Mouse (Mus musculus) intestine, embryonic 16.5 days (tissue): Measurements from ENCODE around the gene Gm49354. TPM values are rescaled to one million over a fixed set of nuclear protein-coding genes. Genes with fewer than 3 reads are reported as not detected.
"Not testable (repeated sequence)": the region's sequence is repeated elsewhere in the genome, so short reads cannot be mapped to it uniquely, and the experiment has no call there.

Experiments used
- ATAC-seq: fragments of 200-750 bp; cut with Nextera tagmentation; 2 replicates; pipeline ENCODE4 v1.8.0; 2017; ENCODE audit warnings: moderate TSS enrichment, moderate library complexity
- H3K27ac ChIP-seq: fragments of 300-500 bp; sonication (generic); 2 replicates; pipeline ENCODE4 v1.5.1; 2014; ENCODE audit warnings: mild to moderate bottlenecking, low read length
- H3K27me3 ChIP-seq: fragments of 300-500 bp; sonication (generic); replicated peaks from 2 replicates; pipeline ENCODE4 v1.6.1; 2014; ENCODE audit warnings: low read length, control low read depth, mixed read lengths; ENCODE audit not compliant: control insufficient read depth, insufficient read depth
- H3K36me3 ChIP-seq: fragments of 300-500 bp; sonication (generic); 2 replicates; pipeline ENCODE4 v1.6.1; 2014; ENCODE audit warnings: low read length, control low read depth; ENCODE audit not compliant: control insufficient read depth, insufficient read depth
- H3K4me1 ChIP-seq: fragments of 300-500 bp; sonication (generic); 2 replicates; pipeline ENCODE4 v1.6.1; 2014; ENCODE audit warnings: low read length, control low read depth, mixed read lengths; ENCODE audit not compliant: control insufficient read depth, insufficient read depth
- H3K4me2 ChIP-seq: fragments of 300-500 bp; sonication (generic); 2 replicates; pipeline ENCODE4 v1.6.1; 2014; ENCODE audit warnings: low read depth, low read length, control low read depth
- H3K4me3 ChIP-seq: fragments of 300-500 bp; sonication (generic); 2 replicates; pipeline ENCODE4 v1.5.1; 2014; ENCODE audit warnings: mild to moderate bottlenecking, low read length
- H3K9ac ChIP-seq: fragments of 300-500 bp; sonication (generic); 2 replicates; pipeline ENCODE4 v1.6.1; 2014; ENCODE audit warnings: low read depth, low read length
- H3K9me3 ChIP-seq: fragments of 300-500 bp; sonication (generic); 2 replicates; pipeline ENCODE4 v1.6.1; 2016; ENCODE audit warnings: low read length, control low read depth; ENCODE audit not compliant: control insufficient read depth
- WGBS: fragments of 180-500 bp; shearing (Covaris S2); extraction: QIAGEN DNeasy Blood & Tissue Kit; methylation state at CpG from one replicate; pipeline ENCODE4 v1.1.7; 2014; 5-methylcytosine and 5-hydroxymethylcytosine counted together
- polyA plus RNA-seq: library from polyadenylated mRNA; unstranded; fragments of >200 nt; fragmentation: Nextera tagmentation; extraction: Ambion mirVana; gene quantifications from 2 replicates; pipeline ENCODE4 v1.2.1, GENCODE M21; 2015

Gene Gm49354
- polyA plus RNA-seq, 1 experiment from 2014 or later: not detected

DNA sequence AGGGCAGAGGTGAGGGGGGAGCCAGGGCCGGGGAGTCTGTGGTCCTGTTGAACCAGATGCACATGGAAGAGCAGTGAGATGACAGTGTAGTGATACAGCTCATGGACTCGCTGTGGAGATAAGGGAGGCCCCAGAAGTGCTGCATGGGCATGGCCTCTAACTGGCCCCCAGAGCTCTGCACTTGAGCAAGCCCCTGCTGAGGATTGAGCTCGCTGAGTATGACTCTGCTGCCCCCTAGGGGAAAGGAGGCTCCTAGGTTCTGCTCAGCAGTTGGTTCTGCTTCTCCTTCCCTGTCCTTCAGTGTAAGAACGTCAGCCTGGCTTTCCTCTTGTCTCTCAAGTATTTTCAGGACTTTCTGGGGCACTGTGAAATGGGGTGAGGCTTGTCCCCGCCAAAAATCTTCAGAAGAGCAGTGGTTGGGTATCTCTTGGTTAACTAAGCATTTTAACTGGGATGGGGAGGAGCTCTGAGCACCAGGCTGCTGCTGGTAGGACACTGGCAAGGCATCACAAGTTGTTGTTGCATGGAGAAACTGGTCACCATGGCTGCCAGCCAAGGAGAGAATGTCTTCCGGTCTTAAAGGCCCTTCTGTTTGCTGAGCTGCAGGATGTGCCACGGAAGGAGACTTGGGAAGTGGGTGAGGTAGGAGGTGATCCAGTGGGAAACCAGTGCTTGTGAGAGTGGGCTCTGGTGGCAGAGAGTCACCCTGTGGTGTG is 53.5 kb downstream of the Gm49354 start:
- Histone ChIP-seq H3K4me3 (no peak overlapping the region), H3K36me3 (no peaks in the 10 kb centered on the region), H3K9ac (no peak overlapping the region), H3K27ac (no peak overlapping the region), H3K4me2 (no peak overlapping the region), H3K27me3 (no peaks in the 10 kb centered on the region), H3K9me3 (no peaks in the 10 kb centered on the region), H3K4me1 (no peaks in the 10 kb centered on the region)
- WGBS: 22% methylated on average over 7 of the region's 7 CpGs
- ATAC-seq: peak; percentile 89

DNA sequence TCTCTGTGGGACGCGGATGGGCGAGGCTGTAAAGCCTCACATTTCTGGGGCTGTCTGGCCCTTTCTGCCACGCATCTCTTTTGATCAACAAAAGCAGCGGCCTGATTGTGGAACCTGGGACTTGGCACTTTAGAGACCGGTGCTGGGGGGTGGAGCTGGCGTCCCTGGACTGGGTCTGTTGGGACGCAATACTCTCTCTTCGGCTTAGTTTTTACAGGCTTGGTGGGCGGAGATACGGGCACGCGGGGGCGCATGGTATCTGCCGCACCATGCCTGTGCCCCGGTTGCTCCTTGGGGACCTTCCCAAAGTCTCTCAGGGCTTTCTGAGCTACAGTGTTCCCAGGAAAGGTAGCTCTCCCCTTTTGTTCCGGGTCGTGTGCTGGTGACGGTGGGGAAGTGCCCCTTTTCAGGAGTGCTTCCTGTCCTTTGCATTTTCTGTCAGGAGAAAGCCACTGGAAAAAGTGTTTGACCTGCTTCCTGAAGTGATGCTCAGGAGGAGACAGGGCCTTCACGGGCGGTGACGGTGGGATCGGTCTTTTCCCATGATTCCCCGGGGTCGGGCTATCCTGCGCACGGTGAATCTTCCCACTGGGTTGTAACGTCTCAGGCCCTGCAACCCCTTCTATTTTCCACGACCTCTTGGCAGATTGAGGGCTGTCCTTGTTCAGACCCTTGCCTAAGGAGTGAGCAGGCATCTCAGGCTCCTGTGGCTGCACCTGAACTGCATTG is 55.7 kb downstream of the Gm49354 start:
- Histone ChIP-seq H3K27me3 (no peaks in the 10 kb centered on the region), H3K4me3 (no peak overlapping the region), H3K4me1 (no peaks in the 10 kb centered on the region), H3K9me3 (no peaks in the 10 kb centered on the region), H3K9ac (peak overlapping the region; percentile 5; the same call in 1 of the 2 replicates), H3K27ac (no peak overlapping the region), H3K36me3 (no peaks in the 10 kb centered on the region), H3K4me2 (0 out of 2 replicates have a peak overlapping the region, but pooled peaks have one; percentile 2)
- 26% methylated on average over 29 of the region's 29 CpGs for WGBS
- ATAC-seq: no peak

DNA sequence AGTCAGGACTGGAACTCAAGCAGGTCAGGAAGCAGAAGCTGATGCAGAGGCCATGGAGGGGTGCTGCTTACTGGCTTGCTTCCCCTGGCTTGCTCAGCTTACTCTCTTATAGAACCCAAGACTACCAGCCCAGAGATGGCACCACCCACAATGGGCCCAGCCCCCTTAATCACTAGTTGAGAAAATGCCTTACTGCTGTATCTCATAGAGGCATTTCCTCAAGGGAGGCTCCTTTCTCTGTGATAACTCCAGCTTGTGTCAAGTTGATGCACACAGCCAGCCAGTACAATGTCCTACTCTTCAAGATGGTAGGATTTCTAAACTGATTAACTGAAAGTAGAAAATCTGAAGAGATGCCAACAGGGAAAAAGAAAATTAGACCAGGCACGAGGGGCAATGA is 60.0 kb downstream of the Gm49354 start:
- not testable (repeated sequence) for H3K27ac ChIP-seq, H3K9me3 ChIP-seq, H3K27me3 ChIP-seq, H3K4me2 ChIP-seq, H3K4me1 ChIP-seq, H3K4me3 ChIP-seq, H3K9ac ChIP-seq, ATAC-seq, H3K36me3 ChIP-seq
- WGBS: 82% methylated on average over 1 of the region's 1 CpGs

DNA sequence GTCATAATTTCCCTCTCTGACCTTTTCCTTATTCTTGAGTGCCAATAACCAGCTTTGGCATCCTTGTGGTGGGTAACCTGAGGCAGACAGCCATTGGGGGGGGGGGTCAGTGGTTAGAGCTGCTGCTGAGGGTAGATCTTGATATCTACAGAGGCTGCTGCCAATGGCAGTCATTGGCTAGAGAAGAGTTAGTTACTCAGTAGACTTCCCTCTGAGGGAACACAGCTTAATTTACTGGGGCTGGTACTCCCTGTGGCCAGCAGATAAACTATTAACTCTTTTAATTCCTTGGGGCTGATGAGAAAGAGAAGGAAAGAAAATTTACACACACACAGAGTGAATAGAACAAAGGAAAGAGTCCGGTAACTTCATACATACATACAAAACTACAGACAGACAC is 62.6 kb downstream of the Gm49354 start:
- ATAC-seq: no peak
- no peaks in the 10 kb centered on the region for H3K27me3 ChIP-seq
- no peak overlapping the region for H3K27ac ChIP-seq
- peaks cover 5% of the 10 kb centered on the region; the same call in 1 of the 2 replicates for H3K4me1 ChIP-seq
- H3K4me2 ChIP-seq: no peak overlapping the region
- no peaks in the 10 kb centered on the region for H3K9me3 ChIP-seq
- H3K9ac ChIP-seq: no peak overlapping the region
- 94% methylated on average over 1 of the region's 1 CpGs for WGBS
- no peaks in the 10 kb centered on the region for H3K36me3 ChIP-seq
- H3K4me3 ChIP-seq: no peak overlapping the region

DNA sequence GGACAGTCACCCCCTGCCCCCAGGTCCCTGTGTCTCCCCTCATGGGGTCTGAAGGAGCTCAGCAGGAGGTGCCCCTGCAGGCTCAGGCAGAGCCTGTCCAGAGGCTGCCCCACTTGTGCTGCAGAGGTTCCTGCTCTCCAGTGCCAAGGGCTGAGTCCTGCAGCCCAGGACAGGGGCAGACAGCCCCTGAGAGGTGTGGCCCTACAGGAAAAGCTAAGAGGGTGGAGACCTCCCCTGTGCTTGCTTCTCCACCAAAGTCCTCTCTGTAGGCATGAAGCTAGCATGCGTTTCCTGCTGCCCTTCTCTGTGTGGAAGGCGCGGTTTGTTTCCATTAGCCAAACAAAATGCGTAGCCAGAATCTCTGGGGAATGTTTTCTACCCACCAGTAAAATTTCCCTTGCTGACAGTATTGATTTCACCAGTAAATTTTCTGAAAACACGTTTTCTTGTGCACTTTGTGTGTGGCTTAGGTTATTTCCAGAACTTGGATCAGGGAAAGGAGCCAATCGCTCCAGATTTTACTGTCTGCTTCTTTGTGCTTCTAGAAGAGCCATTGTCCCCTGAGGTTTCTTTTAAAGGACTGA is 63.1 kb downstream of the Gm49354 start:
- peak; percentile 64; the same call in 1 of the 2 replicates for ATAC-seq

DNA sequence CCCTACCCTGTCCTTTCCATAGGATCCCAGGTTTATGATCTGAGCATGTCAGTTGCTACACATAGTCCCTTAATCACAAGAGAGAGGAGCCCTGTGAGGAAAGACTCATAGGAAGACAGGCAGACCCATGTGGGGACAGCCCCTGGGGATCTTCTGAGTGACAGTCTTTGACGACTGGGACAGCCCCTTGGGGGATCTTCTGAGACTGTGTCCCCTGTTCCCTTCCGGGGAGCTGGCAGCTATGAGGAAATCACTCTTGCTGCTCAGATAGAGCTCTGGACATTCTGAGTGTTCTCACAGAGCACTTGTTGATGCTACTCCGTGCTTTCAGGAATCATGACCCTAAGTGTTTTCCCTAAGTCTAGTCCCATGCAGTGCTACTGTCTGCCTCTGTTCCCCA is 68.3 kb downstream of the Gm49354 start:
- H3K36me3 ChIP-seq: no peaks in the 10 kb centered on the region
- H3K27me3 ChIP-seq: no peaks in the 10 kb centered on the region
- no peaks in the 10 kb centered on the region for H3K4me1 ChIP-seq
- H3K9me3 ChIP-seq: no peaks in the 10 kb centered on the region
- H3K4me3 ChIP-seq: no peak overlapping the region
- ATAC-seq: no peak
- no peak overlapping the region for H3K9ac ChIP-seq
- H3K4me2 ChIP-seq: no peak overlapping the region
- WGBS: 39% methylated on average over 3 of the region's 3 CpGs
- H3K27ac ChIP-seq: no peak overlapping the region

More for the DNA sequence above, 63.1 kb downstream of the Gm49354 start:
- not testable (repeated sequence) for H3K27ac ChIP-seq, H3K4me1 ChIP-seq, H3K9ac ChIP-seq, H3K36me3 ChIP-seq, H3K4me2 ChIP-seq, H3K27me3 ChIP-seq, H3K4me3 ChIP-seq, H3K9me3 ChIP-seq
- WGBS: 23% methylated on average over 6 of the region's 6 CpGs

DNA sequence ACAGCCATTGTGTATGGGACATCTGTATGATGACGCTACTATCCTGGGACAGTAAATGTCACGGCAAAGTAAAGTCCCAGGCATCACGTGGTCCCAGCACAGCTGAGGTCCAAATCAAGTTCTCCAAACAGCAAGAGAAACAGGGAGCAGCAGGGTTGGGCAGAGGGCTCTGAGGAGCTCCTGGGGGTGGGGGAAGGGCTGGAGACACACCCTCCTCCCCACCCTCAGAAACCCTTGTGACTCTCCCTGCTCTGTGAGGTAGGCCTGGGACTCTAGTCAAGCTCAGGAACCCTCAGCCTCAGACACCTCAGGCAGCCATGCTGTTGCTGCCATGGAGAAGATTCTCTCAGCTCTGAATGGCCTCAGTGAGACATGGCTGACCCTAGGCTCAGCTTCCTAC is 70.1 kb downstream of the Gm49354 start, which contains the start of gene Spata31d1b:
TSS of gene Spata31d1b (plus strand) at position 301 of the 400 bp plus-strand sequence.
- not testable (repeated sequence) for H3K4me1 ChIP-seq, H3K27me3 ChIP-seq, H3K27ac ChIP-seq

DNA sequence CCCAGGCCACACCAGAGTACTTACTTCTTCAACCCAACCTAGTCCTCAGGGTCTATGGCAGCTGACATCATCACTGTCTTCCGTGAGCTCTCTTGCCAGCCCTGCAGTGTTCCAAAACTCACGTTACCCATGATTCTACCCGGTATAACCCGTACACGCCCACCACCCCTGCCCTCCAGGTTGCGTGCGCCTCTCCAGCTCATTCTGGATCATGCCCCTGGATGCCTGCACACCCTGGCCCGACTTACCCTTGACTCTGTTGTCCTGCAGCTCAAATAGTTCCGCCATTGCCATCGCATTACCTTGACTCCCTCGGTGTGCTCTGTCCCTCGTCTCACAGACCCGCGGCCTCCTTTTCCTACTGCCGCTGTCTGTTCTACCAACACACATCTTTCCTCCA is 71.8 kb downstream of the Gm49354 start, which contains the start of gene Spata31d1a:
TSS of gene Spata31d1a (minus strand) at position 101 of the 400 bp plus-strand sequence.
- H3K4me3 ChIP-seq: no peak within 1 kb of the TSS
- H3K27ac ChIP-seq: no peak within 1 kb of the TSS
- H3K36me3 ChIP-seq: no peaks in the 10 kb centered on the region
- no peaks in the 10 kb centered on the region for H3K4me1 ChIP-seq
- H3K4me2 ChIP-seq: no peak within 1 kb of the TSS
- H3K9ac ChIP-seq: no peak within 1 kb of the TSS
- no peaks in the 10 kb centered on the region for H3K9me3 ChIP-seq
- ATAC-seq: no peak
- H3K27me3 ChIP-seq: no peaks in the 10 kb centered on the region
- 91% methylated on average over 15 of the region's 15 CpGs for WGBS

More for the DNA sequence above, 70.1 kb downstream of the Gm49354 start, which contains the start of gene Spata31d1b:
- not testable (repeated sequence) for H3K9ac ChIP-seq, ATAC-seq, H3K9me3 ChIP-seq, H3K36me3 ChIP-seq, H3K4me3 ChIP-seq, H3K4me2 ChIP-seq
- 65% methylated on average over 3 of the region's 3 CpGs for WGBS
